Comparison of ENCODE assay signal across 13 mouse cellular contexts in genomic region chr13:96434899-96435331, GRCm38 (mm10). TPM values are rescaled to one million over a fixed set of nuclear protein-coding genes. Genes with fewer than 3 reads are reported as not detected.
DNase-seq lines count a peak whose midpoint lies in the region; ATAC-seq and TF ChIP-seq lines count a peak whose summit lies in the region.
"Had no signal": no experiment of that assay in that cellular context is flagged by ENCODE, and none has a peak within 500 bp of the region (broad histone marks: within the 10 kb centered on the region; RNA-seq: fewer than 3 reads in every experiment).

No protein-coding gene starts in this region.

- H3K79me2 ChIP-seq in MEL (ENCODE audit: control insufficient read depth, insufficient read depth, low read length, poor library complexity) = no peaks in the 10 kb centered on the region

- 32% methylated on average over 5 of the region's 5 CpGs for WGBS in intestine, embryonic 14.5 days
- 17% methylated on average over 5 of the region's 5 CpGs for WGBS in intestine, postnatal 0 days
- 40% methylated on average over 5 of the region's 5 CpGs for WGBS in embryonic facial prominence, embryonic 13.5 days
- whole genome bisulfite sequencing in forebrain, embryonic 16.5 days = 70% methylated on average over 5 of the region's 5 CpGs

- no peak for ATAC-seq in intestine, embryonic 14.5 days (replicated peaks; ENCODE audit: low FRiP score, low TSS enrichment, low read depth)
- no peak for ATAC-seq in intestine, postnatal 0 days
- ATAC-seq in embryonic facial prominence, embryonic 13.5 days (ENCODE audit: insufficient number of reproducible peaks, insufficient read depth, low FRiP score, low TSS enrichment, low read depth) = peak; percentile 48
- no peak for ATAC-seq in megakaryocyte, adult 5-6 weeks (ENCODE audit: poor library complexity, severe bottlenecking)
- no peak for ATAC-seq in forebrain, embryonic 16.5 days
- ATAC-seq: hindbrain, embryonic 16.5 days had no signal

- TF ChIP-seq POLR2A in MEL (IDR thresholded peaks at IDR 0.05; ENCODE audit: control insufficient read depth in 1 of 2, insufficient read depth in 1 of 2, low read depth in 1 of 2, low read length in 2 of 2, poor library complexity in 1 of 2) = no peak

- no peak overlapping the region for H3K4me2 ChIP-seq in intestine, embryonic 14.5 days (ENCODE audit: low read length)
- no peak overlapping the region for H3K4me2 ChIP-seq in intestine, postnatal 0 days (replicated peaks; ENCODE audit: low read depth)
- no peak overlapping the region; the same call in 1 of the 2 replicates for H3K4me2 ChIP-seq in embryonic facial prominence, embryonic 13.5 days
- H3K4me2 ChIP-seq in forebrain, embryonic 16.5 days (ENCODE audit: low read length) = no peak overlapping the region

- H3K27me3 ChIP-seq in intestine, embryonic 14.5 days (replicated peaks; ENCODE audit: control insufficient read depth, insufficient read depth, low read length) = no peaks in the 10 kb centered on the region
- no peaks in the 10 kb centered on the region for H3K27me3 ChIP-seq in intestine, postnatal 0 days (replicated peaks; ENCODE audit: control insufficient read depth, insufficient read depth, low read length)
- H3K27me3 ChIP-seq in MEL (ENCODE audit: control insufficient read depth in 1 of 2, insufficient read depth in 2 of 2, low read length in 2 of 2) = no peaks in the 10 kb centered on the region
- H3K27me3 ChIP-seq in embryonic facial prominence, embryonic 13.5 days = no peaks in the 10 kb centered on the region
- H3K27me3 ChIP-seq in forebrain, embryonic 16.5 days (replicated peaks; ENCODE audit: control insufficient read depth, insufficient read depth, low read length) = no peaks in the 10 kb centered on the region

- no peak overlapping the region for H3K9ac ChIP-seq in intestine, embryonic 14.5 days (ENCODE audit: low read length)
- H3K9ac ChIP-seq in intestine, postnatal 0 days (ENCODE audit: low read depth, low read length) = no peak overlapping the region
- no peak overlapping the region for H3K9ac ChIP-seq in MEL (ENCODE audit: control insufficient read depth, low read depth, low read length, poor library complexity, severe bottlenecking)
- no peak overlapping the region for H3K9ac ChIP-seq in embryonic facial prominence, embryonic 13.5 days
- H3K9ac ChIP-seq in forebrain, embryonic 16.5 days (replicated peaks; ENCODE audit: low read depth, low read length) = no peak overlapping the region

- TF ChIP-seq EP300 in MEL (IDR thresholded peaks at IDR 0.05; ENCODE audit: low read depth in 1 of 2, low read length in 2 of 2) = no peak

- TF ChIP-seq RAD21 in MEL (IDR thresholded peaks at IDR 0.05; ENCODE audit: low read depth, low read length) = no peak

- H3K4me1 ChIP-seq in intestine, embryonic 14.5 days (replicated peaks; ENCODE audit: control insufficient read depth, insufficient read depth, low read length) = peaks cover 37% of the 10 kb centered on the region
- H3K4me1 ChIP-seq in intestine, postnatal 0 days (replicated peaks; ENCODE audit: control insufficient read depth, insufficient read depth, low read length) = peaks cover 18% of the 10 kb centered on the region
- H3K4me1 ChIP-seq in MEL (ENCODE audit: control insufficient read depth in 1 of 2, insufficient read depth in 2 of 2, low read length in 2 of 2) = peaks cover 2 to 21% of the 10 kb centered on the region in 2 experiments; a peak in 3 of 4 replicates
- H3K4me1 ChIP-seq in embryonic facial prominence, embryonic 13.5 days = peaks cover 23% of the 10 kb centered on the region
- no peaks in the 10 kb centered on the region for H3K4me1 ChIP-seq in forebrain, embryonic 16.5 days (replicated peaks; ENCODE audit: control insufficient read depth, insufficient read depth, low read length)

- H3K9me3 ChIP-seq in intestine, embryonic 14.5 days (ENCODE audit: control insufficient read depth, low read length) = no peaks in the 10 kb centered on the region
- no peaks in the 10 kb centered on the region for H3K9me3 ChIP-seq in intestine, postnatal 0 days (ENCODE audit: control insufficient read depth)
- H3K9me3 ChIP-seq in MEL (replicated peaks; ENCODE audit: insufficient read depth, low read length) = no peaks in the 10 kb centered on the region
- no peaks in the 10 kb centered on the region for H3K9me3 ChIP-seq in embryonic facial prominence, embryonic 13.5 days
- no peaks in the 10 kb centered on the region for H3K9me3 ChIP-seq in forebrain, embryonic 16.5 days (ENCODE audit: control insufficient read depth, low read length)

- H3K4me3 ChIP-seq in intestine, embryonic 14.5 days (ENCODE audit: low read depth, low read length) = no peak overlapping the region
- H3K4me3 ChIP-seq in intestine, postnatal 0 days (ENCODE audit: low read depth, low read length) = no peak overlapping the region
- H3K4me3 ChIP-seq in MEL (ENCODE audit: control insufficient read depth in 1 of 2, insufficient read depth in 1 of 2, low read depth in 2 of 2, low read length in 2 of 2) = no peak overlapping the region
- no peak overlapping the region for H3K4me3 ChIP-seq in embryonic facial prominence, embryonic 13.5 days
- no peak overlapping the region for H3K4me3 ChIP-seq in forebrain, embryonic 16.5 days (replicated peaks; ENCODE audit: low read length)
- H3K4me3 ChIP-seq: myocyte had no signal

- DNase-seq in intestine, embryonic 14.5 days (ENCODE audit: low spot score) = peak; percentile 57
- peak; percentile 30 for DNase-seq in MEL (ENCODE audit: low read depth, low spot score)
- peak; percentile 57 for DNase-seq in kidney, postnatal 10 days
- no peak for DNase-seq in cerebellum, adult 9-11 months

- peak overlapping the region; percentile 36; the same call in 1 of the 2 replicates for H3K27ac ChIP-seq in intestine, embryonic 14.5 days (ENCODE audit: low read depth)
- H3K27ac ChIP-seq in intestine, postnatal 0 days (ENCODE audit: low read depth, low read length) = no peak overlapping the region
- no peak overlapping the region for H3K27ac ChIP-seq in MEL (ENCODE audit: control insufficient read depth, low read depth, low read length)
- H3K27ac ChIP-seq in embryonic facial prominence, embryonic 13.5 days = peak overlapping the region; percentile 62
- H3K27ac ChIP-seq in forebrain, embryonic 16.5 days (ENCODE audit: low read length) = no peak overlapping the region

- no peak for TF ChIP-seq CTCF in intestine, postnatal 0 days (IDR thresholded peaks at IDR 0.05; ENCODE audit: low read depth)
- no peak for TF ChIP-seq CTCF in MEL (IDR thresholded peaks at IDR 0.05 in 2 of 3, conservative IDR thresholded peaks at IDR 0.05 in 1 of 3; ENCODE audit: control insufficient read depth in 1 of 3, insufficient read depth in 1 of 3, low read depth in 2 of 3, low read length in 3 of 3, poor library complexity in 1 of 3, severe bottlenecking in 1 of 3)

- no peaks in the 10 kb centered on the region for H3K36me3 ChIP-seq in intestine, embryonic 14.5 days (ENCODE audit: control insufficient read depth, insufficient read depth, low read length)
- H3K36me3 ChIP-seq in intestine, postnatal 0 days (ENCODE audit: control insufficient read depth, insufficient read depth) = no peaks in the 10 kb centered on the region
- H3K36me3 ChIP-seq in MEL (ENCODE audit: control insufficient read depth in 1 of 2, insufficient read depth in 2 of 2, low read length in 2 of 2) = peaks cover 0 to 11% of the 10 kb centered on the region in 2 experiments; a peak in 2 of 4 replicates
- H3K36me3 ChIP-seq in embryonic facial prominence, embryonic 13.5 days = no peaks in the 10 kb centered on the region
- H3K36me3 ChIP-seq in forebrain, embryonic 16.5 days (ENCODE audit: control insufficient read depth, insufficient read depth) = no peaks in the 10 kb centered on the region

TF ChIP-seq in MEL, 35 proteins besides CTCF, POLR2A, EP300 and RAD21 (continues in another document):
- TF ChIP-seq MEF2A (IDR thresholded peaks at IDR 0.05; ENCODE audit: extremely low read depth, insufficient replicate concordance, low read depth, low read length, poor library complexity, severe bottlenecking) = no peak
- no peak for TF ChIP-seq ETS1 (IDR thresholded peaks at IDR 0.05; ENCODE audit: low read depth, low read length)
- no peak for TF ChIP-seq UBTF (IDR thresholded peaks at IDR 0.05; ENCODE audit: borderline replicate concordance, insufficient read depth, low read depth, low read length)

RNA-seq across cellular contexts. Expression of gene Ankdd1b, which starts 36.1 kb away (rescaled TPM):
- polyA plus RNA-seq in intestine, embryonic 14.5 days (2014; fragmentation: Nextera tagmentation; extraction: Ambion mirVana) = 0.16 and 0.23 TPM in 2 replicates
- 0.14 and 0.25 TPM in 2 replicates for polyA plus RNA-seq in intestine, postnatal 0 days (2015; fragmentation: Nextera tagmentation; extraction: Ambion mirVana)
- total RNA-seq in MEL (2012; rRNA removed) = 0.03 and 0.12 TPM in 2 replicates
- not detected for polyA plus RNA-seq in MEL (2012; ENCODE audit: insufficient read depth in 1 of 2, insufficient read length in 2 of 2, low read depth in 1 of 2, low replicate concordance in 2 of 2, missing spikeins in 1 of 2)
- polyA plus RNA-seq in embryonic facial prominence, embryonic 13.5 days (2015; fragmentation: Nextera tagmentation; extraction: Ambion mirVana) = 0.21 TPM in 1 of 2 replicates, not detected in the other
- total RNA-seq in megakaryocyte, adult 5-6 weeks (2015) = not detected in 2 replicates
- 0.18 TPM in 1 of 2 replicates, not detected in the other for total RNA-seq in megakaryocyte, adult 5-6 weeks (2017)
- not detected in 2 replicates for polyA plus RNA-seq in forebrain, embryonic 16.5 days (2015; fragmentation: Nextera tagmentation; extraction: Ambion mirVana)
- total RNA-seq: liver, adult 2 months had no signal
- polyA plus RNA-seq: liver, adult 2 months; myocyte; spleen, adult 2 months had no signal

RNA-seq across cellular contexts. Expression of gene Poc5, which starts 46.8 kb away (rescaled TPM):
- 14.1 and 14.7 TPM in 2 replicates for polyA plus RNA-seq in intestine, embryonic 14.5 days (2014; fragmentation: Nextera tagmentation; extraction: Ambion mirVana)
- 4.6 and 5.6 TPM in 2 replicates for polyA plus RNA-seq in intestine, postnatal 0 days (2015; fragmentation: Nextera tagmentation; extraction: Ambion mirVana)
- total RNA-seq in MEL (2012; rRNA removed) = 15.5 and 17.1 TPM in 2 replicates
- 10 to 100 TPM in 1 of 2 experiments, not detected in 1; 25.4 TPM for polyA plus RNA-seq in MEL (2012; ENCODE audit: insufficient read depth in 1 of 2, insufficient read length in 2 of 2, low read depth in 1 of 2, low replicate concordance in 2 of 2, missing spikeins in 1 of 2)
- polyA plus RNA-seq in embryonic facial prominence, embryonic 13.5 days (2015; fragmentation: Nextera tagmentation; extraction: Ambion mirVana) = 14.9 and 17.5 TPM in 2 replicates
- 10.5 and 15.6 TPM in 2 replicates for total RNA-seq in megakaryocyte, adult 5-6 weeks (2015)
- total RNA-seq in megakaryocyte, adult 5-6 weeks (2017) = 11.4 and 11.7 TPM in 2 replicates
- polyA plus RNA-seq in forebrain, embryonic 16.5 days (2015; fragmentation: Nextera tagmentation; extraction: Ambion mirVana) = 24.3 and 27.7 TPM in 2 replicates

RNA-seq across cellular contexts. Expression of gene Gm17622, which starts 55.6 kb away (rescaled TPM):
- not detected in 2 replicates for polyA plus RNA-seq in intestine, embryonic 14.5 days (2014; fragmentation: Nextera tagmentation; extraction: Ambion mirVana)
- not detected in 2 replicates for polyA plus RNA-seq in intestine, postnatal 0 days (2015; fragmentation: Nextera tagmentation; extraction: Ambion mirVana)
- total RNA-seq in MEL (2012; rRNA removed) = not detected in 2 replicates
- not detected for polyA plus RNA-seq in MEL (2012; ENCODE audit: insufficient read depth in 1 of 2, insufficient read length in 2 of 2, low read depth in 1 of 2, low replicate concordance in 2 of 2, missing spikeins in 1 of 2)
- polyA plus RNA-seq in embryonic facial prominence, embryonic 13.5 days (2015; fragmentation: Nextera tagmentation; extraction: Ambion mirVana) = not detected in 2 replicates
- not detected in 2 replicates for total RNA-seq in megakaryocyte, adult 5-6 weeks (2015)
- not detected in 2 replicates for total RNA-seq in megakaryocyte, adult 5-6 weeks (2017)
- not detected in 2 replicates for polyA plus RNA-seq in forebrain, embryonic 16.5 days (2015; fragmentation: Nextera tagmentation; extraction: Ambion mirVana)
- total RNA-seq: adrenal gland, postnatal 36 days; liver, adult 2 months had no signal
- polyA plus RNA-seq: hindbrain, embryonic 16.5 days; liver, adult 2 months; myocyte; spleen, adult 2 months had no signal

Comparison
In these comparisons a context has a peak if more than half of its experiments do, and no peak if none do; other contexts are left out.
1. H3K27ac ChIP-seq: peak in intestine, embryonic 14.5 days (single experiment) and embryonic facial prominence, embryonic 13.5 days (single experiment); none in intestine, postnatal 0 days (single experiment), MEL (single experiment) and forebrain, embryonic 16.5 days (single experiment).